Mouse (Mus musculus): ENCODE measurements around the gene Ints3.
A peak's percentile ranks its signal among the peaks of the same experiment; 100 is the strongest.

Gene Ints3

GRCm38 (mm10) chr3:90445417-90446200, 12.2 kb upstream of the Ints3 start:
- peak; percentile 24 for DNase-seq

GRCm38 (mm10) chr3:90443977-90444376, 10.6 kb upstream of the Ints3 start:
- no peak for DNase-seq

- DNase-seq: no peak
Observed at GRCm38 (mm10) chr3:90440756-90441155, 7.3 kb upstream of the Ints3 start.

GRCm38 (mm10) chr3:90437131-90437530, 3.7 kb upstream of the Ints3 start:
- no peak for DNase-seq

GRCm38 (mm10) chr3:90434073-90434730, 780 bp upstream of the Ints3 start:
- no peak for DNase-seq

- DNase-seq: peak; percentile 54
Observed at GRCm38 (mm10) chr3:90432811-90433219, 607 bp downstream of the Ints3 start.

GRCm38 (mm10) chr3:90432348-90432747, 1.1 kb downstream of the Ints3 start:
- DNase-seq: no peak

- no peak for DNase-seq
Observed at GRCm38 (mm10) chr3:90429576-90429975, 3.8 kb downstream of the Ints3 start.

- no peak for DNase-seq
Observed at GRCm38 (mm10) chr3:90428186-90428585, 5.2 kb downstream of the Ints3 start.

GRCm38 (mm10) chr3:90427574-90427973, 5.8 kb downstream of the Ints3 start:
- no peak for DNase-seq

GRCm38 (mm10) chr3:90425499-90425898, 7.9 kb downstream of the Ints3 start:
- no peak for DNase-seq

GRCm38 (mm10) chr3:90423549-90423948, 9.9 kb downstream of the Ints3 start:
- no peak for DNase-seq

- no peak for DNase-seq
Observed at GRCm38 (mm10) chr3:90420696-90421095, 12.7 kb downstream of the Ints3 start.

GRCm38 (mm10) chr3:90413011-90413396, 20.4 kb downstream of the Ints3 start:
- DNase-seq: no peak

- peak; percentile 66 for DNase-seq
Observed at GRCm38 (mm10) chr3:90412312-90413010, 21.0 kb downstream of the Ints3 start.

- no peak for DNase-seq
Observed at GRCm38 (mm10) chr3:90408721-90409120, 24.7 kb downstream of the Ints3 start.

GRCm38 (mm10) chr3:90406414-90406813, 27.0 kb downstream of the Ints3 start:
- no peak for DNase-seq

- DNase-seq: no peak
Observed at GRCm38 (mm10) chr3:90404609-90405008, 28.8 kb downstream of the Ints3 start.

GRCm38 (mm10) chr3:90404121-90404520, 29.3 kb downstream of the Ints3 start:
- DNase-seq: no peak

- DNase-seq: no peak
Observed at GRCm38 (mm10) chr3:90400993-90401392, 32.4 kb downstream of the Ints3 start.

GRCm38 (mm10) chr3:90395629-90396028, 37.8 kb downstream of the Ints3 start:
- no peak for DNase-seq

GRCm38 (mm10) chr3:90392661-90393060, 40.8 kb downstream of the Ints3 start:
- DNase-seq: no peak

- DNase-seq: no peak
Observed at GRCm38 (mm10) chr3:90391941-90392340, 41.5 kb downstream of the Ints3 start.

GRCm38 (mm10) chr3:90391004-90391403, 42.4 kb downstream of the Ints3 start:
- DNase-seq: no peak

All from embryo, embryonic 11 days (tissue).